Mouse (Mus musculus): ENCODE measurements around the gene Fam169b. TPM values are rescaled to one million over a fixed set of nuclear protein-coding genes. Genes with fewer than 3 reads are reported as not detected.
"Not testable (repeated sequence)": the region's sequence is repeated elsewhere in the genome, so short reads cannot be mapped to it uniquely, and the experiment has no call there.

Fam169b gene
- total RNA-seq, 2 experiments from 2014 or later: 0.29 to 0.51 TPM

- no peak for DNase-seq
- intact Hi-C loops (cut with DNase I; ENCODE audit: low total_unique reads): loop anchor here (5.0 kb wide), 1 partner anchor 35 kb away; no protein-coding TSS in a partner anchor
Observed at GRCm38 (mm10) chr7:68262612-68263200, 10.9 kb upstream of the Fam169b start.

GRCm38 (mm10) chr7:68263346-68264027, 10.2 kb upstream of the Fam169b start:
- no peak for DNase-seq
- intact Hi-C loops (cut with DNase I; ENCODE audit: low total_unique reads): loop anchor here (5.0 kb wide), 1 partner anchor 36 kb away; no protein-coding TSS in a partner anchor

DNA sequence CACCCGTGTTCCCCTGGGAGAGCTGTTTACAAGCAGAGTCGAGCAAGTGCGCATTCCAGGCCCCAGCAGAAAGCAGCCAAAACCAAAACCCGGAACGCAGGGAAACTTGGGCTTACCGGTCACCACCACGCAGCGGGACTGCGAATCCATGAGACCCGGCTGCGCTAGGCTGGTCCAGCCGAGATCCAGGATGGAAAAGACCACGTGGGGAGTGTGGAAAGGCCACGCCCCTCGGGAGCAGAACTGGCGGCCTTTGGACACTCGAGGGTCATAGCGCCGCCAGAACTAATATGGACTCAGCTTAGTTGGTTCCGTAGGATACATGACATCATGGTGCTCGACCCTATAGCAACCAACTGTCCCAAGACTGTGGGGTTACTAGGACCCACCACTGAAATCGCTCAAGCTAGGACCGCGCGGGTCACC, 9.6 kb upstream of the Fam169b start, which contains the start of gene Pgpep1l:
TSS of gene Pgpep1l (minus strand) at position 206 of the 426 bp plus-strand sequence.
- intact Hi-C loops (cut with DNase I; ENCODE audit: low total_unique reads): loop anchor here (5.0 kb wide), 1 partner anchor 37 kb away; no protein-coding TSS in a partner anchor
- DNase-seq: peak; percentile 71

DNA sequence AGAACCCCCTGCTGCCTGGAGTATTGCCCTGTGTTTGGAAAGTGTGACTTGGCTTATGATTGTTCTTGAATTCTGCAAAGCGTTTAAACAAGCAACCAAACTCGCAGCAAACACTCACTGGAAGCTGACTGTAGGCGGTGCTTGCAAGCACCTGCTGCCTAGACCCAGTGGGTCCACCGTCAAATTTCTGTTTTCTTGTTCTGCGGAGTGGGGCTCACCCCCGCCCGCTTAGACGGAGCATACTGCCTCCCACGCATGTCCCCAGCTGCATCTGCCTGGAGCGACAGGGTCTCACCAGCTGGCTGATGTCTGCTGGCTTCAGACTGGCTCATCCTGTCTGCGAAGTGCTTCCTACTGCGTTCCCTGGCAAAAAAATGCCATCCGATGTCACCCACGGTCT, 9.1 kb upstream of the Fam169b start:
- intact Hi-C loops (cut with DNase I; ENCODE audit: low total_unique reads): loop anchor here (5.0 kb wide), 1 partner anchor 37 kb away; no protein-coding TSS in a partner anchor
- peak; percentile 45 for DNase-seq

DNA sequence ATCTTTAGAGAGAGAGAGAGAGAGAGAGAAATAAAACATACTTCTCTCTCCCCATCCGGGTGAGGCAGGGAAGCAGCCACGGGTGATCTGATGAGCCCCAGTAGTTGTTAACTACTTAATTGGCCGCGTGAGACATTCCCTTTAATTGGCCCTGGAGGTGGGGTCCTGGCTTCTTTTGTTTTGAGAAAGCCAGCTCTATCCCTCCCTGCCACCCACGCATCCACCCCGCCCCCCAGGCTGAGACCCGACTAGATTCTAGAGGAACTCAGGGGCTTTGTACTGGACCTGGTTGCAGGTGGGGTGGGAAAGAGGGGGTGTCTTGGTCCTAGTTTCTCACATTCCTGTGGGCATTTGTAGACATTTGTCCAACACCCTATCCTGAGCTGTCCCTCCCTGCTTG, 8.2 kb upstream of the Fam169b start:
- intact Hi-C loops (cut with DNase I; ENCODE audit: low total_unique reads): no loop called here
- DNase-seq: no peak

GRCm38 (mm10) chr7:68266691-68267090, 6.9 kb upstream of the Fam169b start:
- intact Hi-C loops (cut with DNase I; ENCODE audit: low total_unique reads): no loop called here

DNA sequence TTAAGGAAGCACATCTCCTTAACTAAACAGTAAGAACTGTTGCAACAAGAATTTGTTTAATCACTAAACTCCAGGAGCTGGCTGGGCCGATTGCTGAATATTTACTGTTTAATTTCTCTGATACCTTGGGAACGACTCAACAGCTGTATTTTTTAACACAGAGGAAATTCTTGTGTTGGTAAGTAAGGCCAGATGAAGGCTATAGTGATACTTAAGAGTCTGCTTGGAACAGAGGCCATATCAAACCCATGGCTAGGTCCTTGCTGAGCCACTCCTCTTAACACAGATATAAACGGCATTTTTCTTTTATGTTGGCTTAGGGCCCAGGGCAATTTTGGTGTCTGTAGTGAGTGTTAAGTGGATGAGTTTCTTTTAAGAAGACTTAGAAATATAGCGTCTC, 3.1 kb upstream of the Fam169b start:
- DNase-seq: no peak
- intact Hi-C loops (cut with DNase I; ENCODE audit: low total_unique reads): no loop called here

More at GRCm38 (mm10) chr7:68266691-68267090, 6.9 kb upstream of the Fam169b start:
- no peak for DNase-seq

GRCm38 (mm10) chr7:68271816-68272215, 1.8 kb upstream of the Fam169b start:
- intact Hi-C loops (cut with DNase I; ENCODE audit: low total_unique reads): no loop called here
- no peak for DNase-seq

DNA sequence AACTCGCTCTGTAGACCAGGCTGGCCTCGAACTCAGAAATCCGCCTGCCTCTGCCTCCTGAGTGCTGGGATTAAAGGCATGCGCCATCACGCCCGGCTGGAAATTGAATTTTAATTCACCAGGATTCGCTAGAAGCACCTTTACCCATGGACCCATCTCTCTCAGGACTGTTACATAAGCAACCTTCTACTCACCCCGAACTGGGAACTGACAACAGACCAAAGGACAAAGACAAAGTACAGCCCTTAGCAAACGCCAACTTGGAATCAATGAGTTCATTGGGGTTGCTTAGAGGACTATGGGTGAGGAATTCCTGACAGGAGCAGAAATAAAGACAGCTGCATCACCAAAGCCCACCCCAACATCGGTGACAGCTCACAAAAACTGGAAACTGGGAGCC, 1.0 kb upstream of the Fam169b start:
- no peak for DNase-seq

GRCm38 (mm10) chr7:68274218-68274617, 579 bp downstream of the Fam169b start:
- intact Hi-C loops (cut with DNase I; ENCODE audit: low total_unique reads): no loop called here
- no peak for DNase-seq

More for the DNA sequence above, 1.0 kb upstream of the Fam169b start:
- intact Hi-C loops (cut with DNase I; ENCODE audit: low total_unique reads): no loop called here

GRCm38 (mm10) chr7:68274951-68275350, 1.3 kb downstream of the Fam169b start:
- no peak for DNase-seq
- intact Hi-C loops (cut with DNase I; ENCODE audit: low total_unique reads): no loop called here

- intact Hi-C loops (cut with DNase I; ENCODE audit: low total_unique reads): not testable (repeated sequence)
Observed at GRCm38 (mm10) chr7:68275445-68275837, 1.8 kb downstream of the Fam169b start.

GRCm38 (mm10) chr7:68275838-68276731, 2.4 kb downstream of the Fam169b start:
- no peak for DNase-seq
- intact Hi-C loops (cut with DNase I; ENCODE audit: low total_unique reads): no loop called here

More at GRCm38 (mm10) chr7:68275445-68275837, 1.8 kb downstream of the Fam169b start:
- not testable (repeated sequence) for DNase-seq

DNA sequence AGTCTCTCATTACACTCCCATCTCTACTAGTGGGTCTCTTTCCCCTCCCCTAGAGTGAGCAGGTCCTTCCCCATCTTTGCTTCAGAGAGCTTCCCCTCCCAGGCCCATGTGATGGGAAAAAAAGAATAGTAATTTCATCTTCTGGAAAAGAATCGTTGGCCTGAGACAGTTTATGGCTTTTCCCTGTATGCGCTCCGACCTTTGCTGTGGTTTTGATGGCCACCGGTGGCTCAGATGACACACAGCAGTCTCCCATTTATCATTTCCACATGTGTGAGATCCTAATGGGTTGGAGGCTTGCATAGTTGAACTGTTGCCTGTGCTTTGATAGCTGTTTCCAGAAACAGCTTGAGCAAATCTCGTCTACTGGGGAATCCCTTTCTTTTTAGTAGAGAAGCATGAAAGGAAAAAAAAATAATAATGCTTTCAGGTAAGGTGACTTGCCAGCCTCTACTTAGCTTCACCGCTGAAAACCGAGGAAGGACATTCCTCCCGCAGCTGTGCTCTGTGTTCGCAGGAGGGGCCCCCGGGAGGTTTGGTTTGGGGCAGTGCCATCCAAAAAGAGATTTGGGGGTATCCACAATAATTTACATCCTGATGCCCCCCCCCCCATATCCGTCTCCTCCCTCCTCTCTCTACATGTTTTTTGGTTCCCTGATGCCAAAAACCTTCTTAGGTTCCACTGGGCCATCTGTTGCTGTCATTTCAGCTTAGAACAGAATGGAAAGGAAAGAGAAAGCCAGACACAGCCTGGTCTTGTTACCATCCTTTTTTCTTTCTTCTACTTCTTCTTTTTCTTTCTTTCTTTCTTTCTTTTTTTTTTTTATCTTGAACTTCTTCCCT, 3.6 kb downstream of the Fam169b start:
- no peak for DNase-seq
- intact Hi-C loops (cut with DNase I; ENCODE audit: low total_unique reads): no loop called here

DNA sequence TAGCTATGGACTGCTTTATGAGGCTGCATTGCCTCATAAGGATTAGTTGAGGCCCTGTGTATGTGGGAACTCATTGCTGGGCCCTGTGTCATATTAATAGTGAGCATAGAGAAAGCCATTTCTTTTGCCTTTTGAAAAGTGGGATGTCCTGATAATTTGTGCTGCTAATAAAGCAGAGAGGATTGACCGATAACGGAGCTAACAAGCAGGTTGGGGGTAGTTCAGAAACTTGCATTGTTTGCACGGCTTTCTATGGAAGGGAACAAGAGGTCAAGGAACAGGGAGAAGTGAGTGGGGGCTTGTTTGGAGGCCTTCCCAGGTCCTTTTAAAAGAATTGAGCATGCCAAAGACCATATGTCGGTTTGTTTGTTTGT, 4.2 kb downstream of the Fam169b start:
- DNase-seq: no peak
- intact Hi-C loops (cut with DNase I; ENCODE audit: low total_unique reads): no loop called here

DNA sequence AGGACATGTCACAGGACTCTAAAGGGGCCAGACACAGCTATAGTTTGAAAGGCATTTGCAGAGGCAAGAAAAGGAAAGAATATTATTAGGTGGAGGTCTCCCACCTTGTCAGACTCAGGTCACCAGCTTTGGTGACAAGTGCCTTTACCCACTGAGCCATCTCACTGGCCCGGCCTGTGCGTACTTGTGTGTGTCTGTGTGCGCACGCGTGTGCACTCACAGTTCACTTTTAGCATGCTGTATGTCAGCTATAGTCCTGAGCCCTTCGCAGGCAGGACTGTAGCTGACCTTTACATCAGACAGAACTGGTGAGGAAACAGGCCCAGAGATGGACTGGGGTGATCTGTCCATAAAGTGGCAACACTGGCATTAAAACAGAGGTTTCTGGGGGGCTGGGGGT, 4.7 kb downstream of the Fam169b start:
- intact Hi-C loops (cut with DNase I; ENCODE audit: low total_unique reads): no loop called here
- DNase-seq: no peak

DNA sequence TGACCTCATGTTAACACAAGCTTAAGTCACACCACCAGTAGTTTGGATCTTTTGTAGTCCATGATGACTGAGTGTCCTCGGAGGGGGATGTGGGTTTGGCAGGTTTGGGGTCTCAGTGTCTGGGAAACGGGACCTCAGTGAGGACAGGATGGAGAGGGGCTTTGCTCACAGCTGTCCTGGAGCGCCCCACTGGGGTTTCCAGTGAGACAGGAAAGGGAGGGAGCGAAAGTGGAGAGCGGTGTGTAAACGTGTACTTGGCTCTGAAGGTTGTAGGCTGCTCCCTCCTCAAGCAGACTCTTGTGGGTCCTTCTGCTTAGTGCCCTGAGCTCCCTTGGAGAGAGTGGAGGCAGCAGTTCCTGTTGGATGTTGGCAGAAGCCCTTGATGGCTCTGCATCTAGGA, 5.3 kb downstream of the Fam169b start:
- intact Hi-C loops (cut with DNase I; ENCODE audit: low total_unique reads): no loop called here
- no peak for DNase-seq

GRCm38 (mm10) chr7:68279481-68279880, 5.8 kb downstream of the Fam169b start:
- intact Hi-C loops (cut with DNase I; ENCODE audit: low total_unique reads): no loop called here
- no peak for DNase-seq

- DNase-seq: no peak
- intact Hi-C loops (cut with DNase I; ENCODE audit: low total_unique reads): no loop called here
Observed at GRCm38 (mm10) chr7:68280352-68280869, 6.8 kb downstream of the Fam169b start.

Data from gastrocnemius, postnatal 14 days (tissue).